16 mouse cellular contexts compared by ENCODE assay signal in the genomic region with DNA sequence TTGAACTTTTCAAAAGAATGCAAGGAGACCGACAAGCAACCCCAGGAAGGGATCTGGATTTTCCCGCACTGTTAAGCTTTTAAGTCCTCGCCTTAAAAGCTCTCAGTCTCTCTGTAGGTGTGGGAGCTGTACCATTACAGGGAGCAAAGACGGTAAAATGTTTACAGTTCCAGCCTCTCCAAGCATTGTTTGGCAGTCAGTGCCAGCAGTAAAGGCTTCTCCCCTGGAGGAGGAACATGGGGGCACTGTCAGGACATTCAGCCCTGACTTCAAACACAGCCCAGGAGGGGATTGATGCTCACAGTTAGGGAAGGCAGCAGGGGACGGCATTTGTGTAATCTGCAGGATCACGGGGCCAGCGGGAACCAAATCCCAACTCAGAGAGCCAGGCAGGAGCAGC.
DNase-seq lines count a peak whose midpoint lies in the region; ATAC-seq and TF ChIP-seq lines count a peak whose summit lies in the region.
"Had no signal": no experiment of that assay in that cellular context is flagged by ENCODE, and none has a peak within 500 bp of the region (broad histone marks: within the 10 kb centered on the region; RNA-seq: fewer than 3 reads in every experiment).

No protein-coding gene starts in this region.

- TF ChIP-seq CTCF in midbrain, postnatal 0 days (IDR thresholded peaks at IDR 0.05): no peak

- peaks cover 19% of the 10 kb centered on the region for H3K4me1 ChIP-seq in midbrain, embryonic 10.5 days
- peaks cover 2% of the 10 kb centered on the region; the same call in 1 of the 2 replicates for H3K4me1 ChIP-seq in midbrain, postnatal 0 days (ENCODE audit: insufficient read depth, low read length)
- H3K4me1 ChIP-seq in neural tube, embryonic 15.5 days: peaks cover 10% of the 10 kb centered on the region
- H3K4me1 ChIP-seq: liver, embryonic 13.5 days had no signal

- H3K4me2 ChIP-seq in midbrain, postnatal 0 days (ENCODE audit: low read depth, low read length, poor library complexity, severe bottlenecking): no peak overlapping the region
- H3K4me2 ChIP-seq in neural tube, embryonic 15.5 days: 0 out of 2 replicates have a peak overlapping the region, but pooled peaks have one; percentile 17
- H3K4me2 ChIP-seq: embryonic facial prominence, embryonic 13.5 days; liver, embryonic 13.5 days; neural tube, embryonic 12.5 days had no signal

- no peaks in the 10 kb centered on the region for H3K9me3 ChIP-seq in midbrain, embryonic 10.5 days (replicated peaks)
- no peaks in the 10 kb centered on the region for H3K9me3 ChIP-seq in midbrain, postnatal 0 days (ENCODE audit: low read length)
- H3K9me3 ChIP-seq in neural tube, embryonic 15.5 days (replicated peaks): no peaks in the 10 kb centered on the region
- H3K9me3 ChIP-seq: embryonic facial prominence, embryonic 13.5 days; forebrain, embryonic 12.5 days; liver, embryonic 13.5 days; neural tube, embryonic 12.5 days had no signal

- H3K4me3 ChIP-seq in midbrain, embryonic 10.5 days: peak overlapping the region; percentile 12
- no peak overlapping the region for H3K4me3 ChIP-seq in midbrain, postnatal 0 days (ENCODE audit: low read depth, low read length)
- no peak overlapping the region for H3K4me3 ChIP-seq in neural tube, embryonic 15.5 days (replicated peaks)
- H3K4me3 ChIP-seq: embryonic facial prominence, embryonic 13.5 days; forebrain, embryonic 12.5 days; heart, adult 2 months; left cerebral cortex, adult 2 months; liver, embryonic 13.5 days; neural tube, embryonic 12.5 days had no signal

- H3K9ac ChIP-seq in midbrain, postnatal 0 days (replicated peaks; ENCODE audit: low read length, poor library complexity, severe bottlenecking): no peak overlapping the region
- H3K9ac ChIP-seq in neural tube, embryonic 15.5 days (replicated peaks): no peak overlapping the region
- H3K9ac ChIP-seq: embryonic facial prominence, embryonic 13.5 days; forebrain, embryonic 12.5 days; liver, embryonic 13.5 days; neural tube, embryonic 12.5 days had no signal

- H3K36me3 ChIP-seq in midbrain, embryonic 10.5 days: no peaks in the 10 kb centered on the region
- no peaks in the 10 kb centered on the region for H3K36me3 ChIP-seq in midbrain, postnatal 0 days (ENCODE audit: insufficient read depth, low read length)
- H3K36me3 ChIP-seq in neural tube, embryonic 15.5 days: no peaks in the 10 kb centered on the region
- H3K36me3 ChIP-seq: embryonic facial prominence, embryonic 13.5 days; forebrain, embryonic 12.5 days; liver, embryonic 13.5 days; neural tube, embryonic 12.5 days had no signal

- peak overlapping the region; percentile 49 for H3K27ac ChIP-seq in midbrain, embryonic 10.5 days (replicated peaks)
- no peak overlapping the region for H3K27ac ChIP-seq in midbrain, postnatal 0 days (ENCODE audit: low read depth, low read length)
- no peak overlapping the region for H3K27ac ChIP-seq in neural tube, embryonic 15.5 days (replicated peaks)
- H3K27ac ChIP-seq: embryonic facial prominence, embryonic 13.5 days; forebrain, embryonic 12.5 days; heart, adult 2 months; left cerebral cortex, adult 2 months; liver, embryonic 13.5 days; neural tube, embryonic 12.5 days; stomach, postnatal 0 days had no signal

- WGBS in midbrain, embryonic 10.5 days: 3% methylated on average over 7 of the region's 7 CpGs
- 7% methylated on average over 7 of the region's 7 CpGs for WGBS in midbrain, postnatal 0 days
- WGBS in neural tube, embryonic 15.5 days: 7% methylated on average over 7 of the region's 7 CpGs

- no peaks in the 10 kb centered on the region for H3K27me3 ChIP-seq in midbrain, embryonic 10.5 days (ENCODE audit: low read depth, poor library complexity, severe bottlenecking)
- H3K27me3 ChIP-seq in midbrain, postnatal 0 days (ENCODE audit: insufficient read depth, low read length): 0 out of 2 replicates have a peak, but pooled peaks cover 4% of the 10 kb centered on the region
- H3K27me3 ChIP-seq in neural tube, embryonic 15.5 days (replicated peaks): no peaks in the 10 kb centered on the region
- H3K27me3 ChIP-seq: liver, embryonic 13.5 days; neural tube, embryonic 12.5 days had no signal

- ATAC-seq in midbrain, postnatal 0 days (ENCODE audit: low FRiP score): no peak
- no peak for ATAC-seq in neural tube, embryonic 15.5 days (ENCODE audit: low FRiP score)

- peak; percentile 21 for DNase-seq in midbrain, embryonic 10.5 days (ENCODE audit: low spot score)
- no peak for DNase-seq in midbrain, postnatal 0 days (ENCODE audit: low spot score)
- peak; percentile 18 for DNase-seq in embryo, embryonic 10.5 days (ENCODE audit: low spot score)
- DNase-seq in hindlimb bud, embryonic 11.5 days (ENCODE audit: extremely low spot score, low read depth, low spot score): peak; percentile 20
- DNase-seq in left cerebral cortex, adult 9 months (ENCODE audit: low spot score in 2 of 2): no peak
- DNase-seq in layer of hippocampus, adult 11-12 months (ENCODE audit: low spot score): no peak
- no peak for DNase-seq in T-cell, adult 2 months (ENCODE audit: low spot score)
- DNase-seq: cerebellum, postnatal 14 days; heart, adult 2 months; liver, embryonic 13.5 days had no signal

Comparison
In these comparisons a context has a peak if more than half of its experiments do, and no peak if none do; other contexts are left out.
1. DNase-seq: peak in midbrain, embryonic 10.5 days (single experiment), embryo, embryonic 10.5 days (single experiment) and hindlimb bud, embryonic 11.5 days (single experiment); none in midbrain, postnatal 0 days (single experiment), left cerebral cortex, adult 9 months (0 of 2), layer of hippocampus, adult 11-12 months (single experiment) and T-cell, adult 2 months (single experiment).